Mouse (Mus musculus) embryo, embryonic 11.5 days (tissue): ENCODE results near the gene Vdr.

Experiments
- DNase-seq: peaks from one replicate; pipeline ENCODE4 v3.0.0-alpha.2; 2012; ENCODE audit warnings: low read depth, low spot score

The Vdr gene

DNA sequence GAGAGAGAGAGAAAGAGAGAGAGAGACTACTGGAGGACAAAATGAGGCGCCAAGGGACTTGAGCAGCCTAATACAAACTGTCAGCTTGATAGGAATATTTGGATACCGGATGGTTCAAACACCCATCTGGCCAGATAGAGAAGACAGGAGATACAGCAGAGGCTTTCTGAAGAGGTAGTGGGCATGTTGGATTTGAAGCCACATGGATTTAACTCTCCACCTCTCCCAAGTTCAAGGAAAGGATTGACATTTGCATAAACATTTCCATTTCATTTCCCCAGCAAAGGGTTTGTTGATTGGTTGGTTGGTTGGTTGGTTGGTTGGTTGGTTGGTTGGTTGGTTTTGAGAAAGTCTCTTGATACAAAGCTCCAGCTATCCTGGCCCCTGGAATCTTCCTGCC, 62.6 kb downstream of the Vdr start:
- no peak for DNase-seq

DNA sequence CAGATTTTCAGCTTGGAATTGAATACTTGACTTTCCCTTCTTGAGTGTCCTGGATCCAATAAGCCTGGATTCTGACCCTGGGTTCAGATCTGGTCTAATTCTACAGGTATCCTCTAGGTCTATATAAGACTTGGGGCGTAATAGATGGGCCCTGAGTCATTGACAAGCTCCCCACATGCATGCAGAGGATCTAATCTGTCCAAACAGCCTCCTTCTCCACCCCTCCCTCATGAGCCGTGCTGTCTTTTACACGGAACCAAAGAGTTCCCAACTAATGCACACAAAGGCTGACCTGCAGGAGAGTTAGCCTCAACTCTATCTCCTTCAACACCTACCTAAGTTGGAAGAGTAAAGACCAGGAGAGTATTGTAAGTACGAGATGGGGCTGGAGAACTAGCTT, 63.1 kb downstream of the Vdr start:
- DNase-seq = no peak

DNA sequence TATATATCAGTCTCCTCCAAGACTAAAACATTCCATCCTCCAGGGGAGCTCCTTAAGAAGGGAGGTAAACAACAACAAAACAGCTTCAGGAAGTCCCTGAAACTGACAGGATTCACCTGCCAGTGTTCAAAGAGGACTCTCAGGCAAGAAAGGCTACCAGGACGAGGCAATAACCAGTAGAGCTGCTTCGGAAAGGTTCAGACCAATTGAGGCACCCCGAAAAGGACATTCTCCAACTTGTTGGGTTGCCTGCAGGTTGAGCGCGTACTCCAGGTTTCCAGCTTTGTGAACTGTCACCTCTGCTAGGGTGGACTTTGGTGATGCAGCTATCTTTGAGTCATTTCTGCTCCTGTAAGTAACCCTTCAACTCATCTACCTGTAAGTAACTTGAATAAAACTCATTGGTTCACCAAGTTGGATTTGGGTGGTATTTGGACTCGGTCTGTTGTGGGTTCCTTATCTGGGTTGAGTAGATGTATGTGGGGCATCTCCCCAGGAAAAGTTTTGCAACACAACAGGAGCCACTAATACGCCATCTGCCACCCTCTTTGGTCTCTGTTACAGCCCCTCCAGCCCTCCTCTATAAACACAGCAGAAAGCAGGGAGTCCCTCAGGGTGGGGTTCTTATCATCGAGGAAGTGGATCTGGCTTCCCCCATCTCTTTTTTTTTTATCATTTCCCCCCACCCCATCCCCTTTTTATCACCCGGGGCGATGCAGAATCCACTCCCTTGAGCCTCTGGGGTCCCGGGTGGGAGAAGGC, 64.1 kb downstream of the Vdr start:
- DNase-seq = no peak

DNA sequence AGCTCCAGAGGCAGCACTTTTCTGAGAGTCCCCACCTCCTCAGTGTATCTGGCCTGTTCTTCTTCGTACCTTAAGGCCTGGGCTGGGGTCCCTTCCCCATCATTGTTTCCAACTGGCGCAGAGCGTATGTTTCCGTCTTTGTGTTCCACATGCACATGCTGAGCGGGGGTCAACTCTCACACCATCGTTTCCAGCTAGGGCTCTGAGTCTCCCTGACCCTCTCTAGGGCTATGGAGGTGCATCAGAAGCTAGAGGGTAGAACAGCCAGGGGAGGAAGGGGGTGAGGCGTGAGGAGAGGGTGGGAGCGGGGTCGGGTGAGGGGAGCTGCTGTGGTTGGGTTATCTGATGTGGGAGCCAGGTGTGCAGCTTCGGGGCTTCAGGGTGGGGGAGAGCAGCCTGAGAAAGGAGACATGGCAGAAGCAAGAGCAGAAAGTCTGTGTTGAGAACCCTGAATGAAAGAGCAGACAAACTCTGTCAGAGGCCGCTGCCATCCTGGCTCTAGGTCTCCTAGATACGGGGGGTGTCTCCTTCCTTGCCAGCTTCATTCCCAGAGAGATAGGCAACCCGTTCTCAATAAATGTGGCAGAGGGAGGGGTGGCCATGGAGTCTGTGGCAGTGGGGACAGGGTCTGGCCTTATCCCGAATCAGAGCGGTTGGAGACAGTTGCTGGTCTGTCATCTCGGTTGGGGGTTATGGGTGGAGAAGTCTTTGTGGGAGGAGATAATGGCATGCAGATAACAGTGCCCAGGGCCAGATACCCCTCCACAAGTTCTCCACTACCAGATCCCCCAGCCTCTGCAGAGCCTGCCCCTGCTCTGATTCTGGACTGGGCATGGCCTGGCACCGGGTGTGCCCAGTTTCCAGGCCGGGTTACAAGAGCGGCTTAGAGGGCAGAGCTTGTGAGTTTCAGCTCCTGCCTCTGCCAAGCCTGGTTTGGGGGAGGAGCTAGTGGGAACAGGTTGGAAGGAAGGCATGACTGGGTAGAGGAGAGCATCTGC, 66.1 kb downstream of the Vdr start, which contains the start of gene Hdac7:
Hdac7 (minus strand) TSS at position 466 of the 998 bp plus-strand sequence.
- no peak for DNase-seq

DNA sequence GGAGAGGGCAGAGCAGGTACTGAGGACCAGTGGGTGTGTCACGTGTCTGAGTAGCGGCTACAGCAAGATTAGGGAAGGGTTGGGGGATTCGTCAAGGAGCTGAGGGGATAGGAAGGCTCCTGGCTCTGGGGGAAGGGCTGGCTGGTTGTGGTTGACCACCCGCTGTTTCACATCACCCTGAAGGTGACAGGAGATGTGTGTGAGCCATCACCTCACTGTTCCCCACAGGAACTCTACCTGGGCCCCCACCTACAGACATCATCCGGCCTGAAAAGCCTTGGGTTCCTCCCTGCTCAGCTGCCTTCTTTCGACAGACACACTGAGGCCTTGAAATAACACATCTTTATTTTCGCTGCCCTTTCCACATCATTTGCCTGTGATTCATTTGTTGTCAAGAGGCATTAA, 67.2 kb downstream of the Vdr start:
- no peak for DNase-seq

DNA sequence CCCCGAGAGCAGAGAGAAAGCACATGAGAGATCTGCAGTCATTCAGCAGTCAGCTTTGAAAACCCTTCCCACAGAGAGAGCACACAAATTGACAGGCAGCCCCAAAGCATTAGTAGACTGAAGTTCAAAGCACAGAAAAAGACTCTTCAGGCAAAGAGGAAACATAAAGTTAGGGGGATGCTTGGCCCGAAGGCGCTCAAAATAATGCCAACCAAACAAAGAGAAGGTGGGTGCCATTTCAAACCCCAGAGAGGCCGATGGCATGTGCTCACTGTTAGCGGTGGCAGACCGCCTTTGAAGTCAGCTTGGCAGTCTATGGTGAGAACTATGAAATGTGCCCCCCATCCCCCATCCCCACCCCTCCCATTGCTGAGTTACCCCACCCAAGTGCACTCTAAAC, 68.4 kb downstream of the Vdr start:
- DNase-seq = no peak

DNA sequence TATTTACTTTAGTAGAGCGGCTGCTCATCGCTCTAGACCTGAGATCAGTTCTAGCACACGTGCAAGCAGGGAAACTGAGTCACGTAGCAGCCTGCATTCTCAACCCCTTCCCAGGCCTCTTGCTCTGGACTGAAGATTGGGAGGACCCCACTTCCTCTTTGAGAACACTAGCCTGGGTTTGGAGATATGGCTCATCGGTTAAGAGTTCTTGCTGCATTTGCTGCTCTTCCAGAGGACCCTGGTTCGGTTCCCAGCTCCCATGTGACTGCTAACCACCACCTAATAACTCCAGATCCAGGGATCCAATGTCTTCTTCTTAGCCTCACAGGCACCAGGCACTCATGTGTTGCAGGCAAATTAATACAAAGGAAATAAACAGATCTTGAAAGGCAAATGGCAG, 69.0 kb downstream of the Vdr start:
- DNase-seq = no peak

DNA sequence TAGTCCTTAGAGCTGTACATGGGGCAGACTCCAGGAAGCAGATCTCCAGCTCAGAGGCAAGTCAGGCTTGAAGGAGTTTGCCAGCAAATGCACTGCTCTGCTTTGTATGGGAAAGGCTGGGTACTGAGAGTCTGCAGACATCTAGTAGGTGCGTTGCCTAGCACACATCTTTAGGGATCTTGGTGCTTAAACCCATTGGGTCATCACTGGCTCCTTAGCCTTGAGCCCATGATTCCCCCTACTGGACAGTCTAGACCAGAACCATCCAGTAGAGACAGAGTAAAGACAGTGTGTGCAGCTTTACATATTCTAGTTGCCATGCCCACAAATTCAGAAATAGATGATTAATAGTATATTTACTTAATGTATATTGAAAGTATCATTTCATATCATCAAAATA, 69.6 kb downstream of the Vdr start:
- DNase-seq = no peak

DNA sequence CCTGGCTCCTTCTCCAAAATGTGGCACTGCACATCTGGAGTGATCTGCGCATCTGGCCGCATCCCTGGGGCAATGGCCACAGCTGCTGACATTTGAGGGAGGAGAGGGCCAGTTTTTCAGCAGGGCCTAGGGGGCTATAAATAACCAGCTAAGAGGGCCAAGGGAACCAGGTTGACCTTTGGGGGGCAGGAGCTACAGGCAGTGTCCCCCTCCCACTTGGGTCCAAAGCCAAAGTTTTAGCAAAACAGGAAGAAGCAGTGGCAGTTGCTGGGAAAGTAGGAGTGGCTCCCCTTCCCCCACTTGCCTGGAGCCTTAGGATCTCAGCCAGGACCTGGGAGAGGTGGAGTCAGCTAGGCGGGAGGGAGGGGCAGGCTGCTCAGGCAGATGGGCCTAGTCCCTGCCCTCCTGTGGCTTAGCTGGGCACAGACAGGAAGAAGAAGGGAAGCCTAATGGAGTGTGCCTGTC, 70.4 kb downstream of the Vdr start:
- DNase-seq = no peak

DNA sequence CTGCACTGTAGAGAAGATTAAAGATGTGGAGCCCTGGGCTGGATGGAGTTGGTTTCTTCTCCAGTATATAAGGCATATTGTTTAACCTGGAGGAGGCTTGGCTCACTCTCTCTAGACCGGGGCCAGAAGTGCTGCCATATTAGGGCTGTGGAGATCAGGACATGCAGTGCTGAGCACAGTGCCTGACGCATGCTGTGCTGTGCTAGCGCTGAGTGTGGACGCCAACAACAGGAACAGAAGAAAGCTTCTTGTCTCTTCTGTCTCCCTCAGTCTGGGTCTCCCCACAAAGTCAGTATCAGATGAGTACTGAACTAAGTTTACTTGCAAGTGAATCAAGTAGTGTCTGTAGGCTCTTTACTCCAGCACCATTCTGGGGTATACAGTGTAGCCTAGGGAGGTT, 71.0 kb downstream of the Vdr start:
- no peak for DNase-seq

DNA sequence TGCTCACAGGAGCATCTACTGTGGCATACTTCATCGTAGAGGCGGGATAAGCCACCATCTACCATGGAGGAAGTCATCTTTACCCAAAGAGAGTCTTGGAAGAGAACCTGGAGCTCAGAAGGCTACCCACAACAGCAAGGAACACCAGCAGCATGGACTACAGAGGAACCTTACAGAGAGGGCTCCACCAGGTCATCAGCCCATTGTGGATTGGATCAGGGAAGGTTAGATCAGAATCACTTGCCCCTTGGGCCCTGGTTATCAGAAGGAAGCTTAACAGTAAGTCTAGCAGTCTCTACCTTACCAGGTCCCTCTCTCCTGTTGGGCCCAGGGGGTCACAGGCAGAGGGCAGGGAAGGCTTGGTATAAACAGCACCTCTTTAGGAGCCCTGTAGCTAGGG, 71.4 kb downstream of the Vdr start:
- DNase-seq = no peak

DNA sequence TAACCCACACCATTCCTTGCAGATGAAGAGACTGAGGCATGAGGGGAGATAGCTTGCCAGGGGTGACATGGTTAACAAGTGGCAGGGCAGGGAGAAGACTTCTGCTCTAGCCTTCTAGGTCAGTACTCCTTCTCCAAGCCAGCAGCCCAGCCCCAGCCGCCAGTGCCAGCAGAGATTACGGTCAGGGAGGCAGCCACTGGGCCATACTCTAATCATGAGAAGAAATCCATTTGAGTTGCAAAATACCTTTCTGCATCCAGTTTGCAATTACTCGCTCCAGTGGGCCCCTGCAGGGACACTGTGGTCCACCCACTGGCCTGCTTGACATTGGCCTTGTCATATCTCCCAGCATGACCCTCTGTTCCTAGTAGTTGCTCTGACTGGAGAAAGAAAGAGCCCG, 72.0 kb downstream of the Vdr start:
- DNase-seq = no peak

DNA sequence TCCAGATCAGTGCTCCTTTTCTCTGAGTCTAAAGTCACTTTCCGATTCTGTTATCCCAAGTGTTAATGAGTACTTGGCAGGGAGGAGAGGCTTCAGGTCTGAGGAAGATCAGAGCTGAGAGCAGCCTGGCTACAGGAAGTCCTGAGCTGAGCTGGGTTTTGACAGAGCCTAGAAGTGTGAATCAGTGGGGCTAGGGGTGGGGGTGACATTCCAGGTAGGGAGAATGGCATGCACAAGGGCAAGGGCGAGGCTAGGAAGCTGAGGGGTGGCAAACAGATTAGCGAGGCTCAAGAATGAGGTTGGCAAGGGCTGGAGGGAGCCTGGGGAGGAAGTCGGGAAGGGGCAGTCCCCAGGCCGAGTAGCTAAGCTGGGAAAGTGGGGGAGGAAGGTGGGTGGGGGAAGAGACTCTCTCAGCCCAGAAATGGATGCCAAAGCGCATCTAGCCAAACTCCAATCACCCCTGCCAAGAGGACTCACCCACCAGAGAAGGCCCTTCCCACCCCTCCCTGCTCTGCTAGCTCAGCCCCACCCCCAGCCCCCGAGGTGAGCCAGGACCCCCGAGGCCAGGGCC, 72.9 kb downstream of the Vdr start:
- no peak for DNase-seq

DNA sequence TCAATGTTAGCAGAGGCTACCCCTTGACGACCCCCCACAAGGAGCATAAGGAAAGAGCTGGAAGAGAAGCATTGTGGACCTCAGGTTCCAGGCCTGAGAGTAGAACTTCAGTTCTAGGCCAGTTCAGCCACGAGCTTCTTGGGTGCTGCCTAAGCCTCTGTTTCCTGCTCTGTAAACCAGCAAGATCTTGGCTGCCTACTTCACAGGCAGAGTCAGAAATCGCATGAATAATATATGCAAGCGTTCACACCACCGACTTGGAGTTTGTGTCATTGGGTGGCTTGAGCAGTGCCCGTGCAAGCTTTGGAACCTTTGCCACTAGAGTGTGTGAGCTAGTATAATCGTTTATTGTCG, 73.6 kb downstream of the Vdr start:
- DNase-seq = no peak

DNA sequence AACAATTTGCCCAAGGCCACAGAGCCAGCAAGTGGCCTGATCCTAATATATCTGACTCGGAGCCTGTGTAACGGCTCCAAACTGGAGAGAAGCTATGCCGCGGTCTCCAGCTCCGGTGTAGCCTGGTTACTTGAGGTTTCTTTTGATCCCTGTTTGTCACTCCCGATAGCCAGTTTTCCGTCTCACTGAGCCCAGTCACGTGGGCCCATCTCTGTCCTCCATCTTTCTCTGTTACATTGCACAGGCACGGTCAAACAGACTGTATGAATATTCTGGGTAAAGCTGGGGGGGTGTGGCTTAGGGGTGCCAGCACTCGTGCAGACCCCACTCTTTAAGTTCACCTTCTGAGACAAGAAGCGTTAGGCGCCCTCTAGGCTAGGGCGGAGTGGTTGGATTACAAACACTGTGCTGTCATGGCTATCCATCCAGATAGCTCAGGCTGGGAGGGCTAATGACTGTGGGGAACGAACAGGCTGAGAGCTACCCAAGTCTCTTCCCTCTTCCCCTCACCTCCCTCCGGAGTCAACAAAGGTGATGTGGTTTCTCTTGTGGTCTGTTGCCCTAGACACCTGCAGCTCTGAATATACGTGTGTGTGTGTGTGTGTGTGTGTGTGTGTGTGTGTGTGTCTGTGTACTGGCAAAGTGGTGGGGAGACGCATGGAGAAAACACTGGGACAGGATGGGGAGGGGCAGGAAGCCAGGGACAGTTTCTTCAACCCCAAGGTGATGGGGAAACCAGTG, 74.1 kb downstream of the Vdr start:
- no peak for DNase-seq

DNA sequence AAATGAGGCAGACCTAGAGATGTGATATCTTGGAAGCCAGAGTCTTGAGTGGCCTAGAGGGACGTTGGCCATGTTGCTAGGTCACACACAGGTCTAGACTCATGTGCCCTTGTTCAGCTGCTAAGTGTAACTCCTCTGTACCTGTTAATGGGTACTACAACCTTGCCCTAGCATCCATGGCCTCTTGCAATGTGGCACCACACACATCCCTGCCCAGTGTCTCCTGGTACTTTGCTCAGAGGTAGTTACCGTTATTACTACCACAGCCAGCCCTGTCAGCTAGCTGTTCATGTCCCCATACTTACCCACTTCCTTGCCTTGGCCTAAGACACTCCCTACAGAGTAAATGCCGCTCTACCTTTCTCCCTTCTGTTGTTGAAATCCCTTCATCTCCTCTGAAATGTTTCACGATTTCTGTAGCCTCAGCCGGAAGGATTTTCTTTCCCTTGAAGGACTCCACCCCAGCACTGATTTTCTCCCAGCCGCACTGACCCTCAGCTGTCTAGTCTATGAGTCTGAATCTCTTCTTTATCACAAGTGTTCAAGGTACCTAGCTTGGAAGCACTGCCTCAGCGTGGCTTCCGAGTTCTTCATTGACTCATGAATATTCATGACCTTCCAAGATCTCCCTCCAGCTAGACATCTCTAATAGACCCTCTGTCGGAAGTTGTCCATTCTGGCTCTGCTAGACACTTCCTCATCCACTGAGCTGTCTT, 77.5 kb downstream of the Vdr start:
- DNase-seq = no peak

DNA sequence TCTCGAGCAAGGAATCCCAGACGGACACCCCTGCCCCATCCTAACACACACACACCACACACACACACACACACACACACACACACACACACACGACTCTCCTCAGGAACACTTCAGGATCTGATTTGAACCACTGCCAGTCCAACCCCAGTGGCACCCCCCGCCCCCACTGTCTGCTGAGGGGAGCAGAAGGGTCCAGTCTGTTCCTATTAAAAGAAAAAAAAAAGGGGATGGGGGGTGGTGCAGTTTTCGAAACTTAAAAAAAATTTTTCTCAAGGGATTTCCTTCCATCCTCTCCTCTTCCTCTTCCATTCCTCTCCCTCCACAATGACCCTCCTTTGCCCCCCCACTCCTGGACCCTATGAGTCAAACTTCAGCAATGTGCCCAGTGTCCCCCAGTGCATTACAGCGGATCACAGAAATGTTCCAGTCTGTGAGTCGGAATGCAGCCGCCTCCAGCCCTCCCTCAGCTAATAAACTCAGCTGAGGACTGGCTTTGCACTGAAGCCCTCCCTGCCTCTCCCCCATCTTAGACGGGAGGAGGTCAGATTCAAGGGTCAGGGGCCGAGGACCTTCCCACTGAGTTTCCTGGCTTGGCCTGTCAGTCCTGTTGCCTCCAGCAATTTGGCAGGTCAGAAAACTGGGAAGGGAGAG, 78.3 kb downstream of the Vdr start:
- no peak for DNase-seq

DNA sequence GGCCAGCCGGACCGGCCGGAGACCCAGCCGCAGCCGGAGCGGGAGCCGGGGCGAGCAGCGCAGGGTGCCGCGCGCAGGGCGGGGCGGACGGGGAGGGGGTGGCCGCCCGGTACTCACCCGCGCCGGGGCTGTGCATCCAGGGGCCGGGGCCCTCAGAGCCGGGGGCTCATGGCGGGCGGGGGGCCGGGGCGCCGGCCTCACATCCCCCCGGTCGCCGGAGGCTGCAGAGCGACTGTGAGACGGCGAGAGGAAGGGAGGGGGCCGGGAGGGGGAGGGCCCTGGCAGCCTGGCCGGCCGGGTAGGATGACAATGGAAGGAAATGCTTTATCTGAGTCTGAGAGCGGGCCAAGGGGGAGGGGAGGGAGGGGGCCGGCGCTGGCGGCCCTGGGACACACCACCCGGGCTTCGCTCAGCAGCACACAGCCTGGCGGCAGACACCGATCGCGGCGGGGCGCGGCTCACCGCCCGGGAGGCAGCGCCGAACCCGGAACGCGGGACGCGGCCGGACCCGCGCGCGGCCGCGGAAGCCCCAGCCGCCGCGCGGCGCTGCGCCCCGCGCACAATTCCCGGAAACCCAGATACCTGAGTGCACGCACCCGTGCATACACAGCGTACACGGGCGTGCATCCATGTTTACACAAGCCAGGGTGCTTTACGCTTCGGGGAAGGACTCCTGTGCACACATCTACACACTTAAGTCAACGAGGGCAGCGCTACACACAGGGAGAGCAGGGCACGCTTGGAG, 79.0 kb downstream of the Vdr start:
- peak; percentile 70 for DNase-seq

DNA sequence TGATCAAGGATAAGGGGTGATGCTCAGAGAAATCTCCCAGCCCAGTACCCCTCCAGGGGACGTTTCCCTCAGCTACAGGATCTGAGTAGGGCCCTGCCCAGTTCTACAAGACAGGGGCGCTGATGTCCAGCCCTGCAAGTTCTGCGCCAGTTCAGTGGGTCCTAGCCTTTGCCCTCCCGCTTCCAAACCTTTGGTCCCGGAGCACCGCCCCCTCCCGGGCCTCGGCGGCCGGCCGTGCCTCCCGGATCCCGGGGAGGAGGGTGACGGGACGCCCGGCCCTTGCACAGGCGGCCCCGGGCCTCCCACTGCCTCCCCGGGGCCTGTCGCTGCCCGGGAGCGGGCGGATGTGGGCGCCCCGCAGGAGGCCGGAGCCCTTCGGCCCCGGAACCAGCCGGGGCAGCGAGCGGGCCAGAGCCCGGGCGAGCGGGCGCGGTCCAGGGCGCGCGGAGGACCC, 79.6 kb downstream of the Vdr start:
- DNase-seq = no peak
